Mouse (Mus musculus): ENCODE measurements around the gene Zfhx3.

Gene Zfhx3

DNA sequence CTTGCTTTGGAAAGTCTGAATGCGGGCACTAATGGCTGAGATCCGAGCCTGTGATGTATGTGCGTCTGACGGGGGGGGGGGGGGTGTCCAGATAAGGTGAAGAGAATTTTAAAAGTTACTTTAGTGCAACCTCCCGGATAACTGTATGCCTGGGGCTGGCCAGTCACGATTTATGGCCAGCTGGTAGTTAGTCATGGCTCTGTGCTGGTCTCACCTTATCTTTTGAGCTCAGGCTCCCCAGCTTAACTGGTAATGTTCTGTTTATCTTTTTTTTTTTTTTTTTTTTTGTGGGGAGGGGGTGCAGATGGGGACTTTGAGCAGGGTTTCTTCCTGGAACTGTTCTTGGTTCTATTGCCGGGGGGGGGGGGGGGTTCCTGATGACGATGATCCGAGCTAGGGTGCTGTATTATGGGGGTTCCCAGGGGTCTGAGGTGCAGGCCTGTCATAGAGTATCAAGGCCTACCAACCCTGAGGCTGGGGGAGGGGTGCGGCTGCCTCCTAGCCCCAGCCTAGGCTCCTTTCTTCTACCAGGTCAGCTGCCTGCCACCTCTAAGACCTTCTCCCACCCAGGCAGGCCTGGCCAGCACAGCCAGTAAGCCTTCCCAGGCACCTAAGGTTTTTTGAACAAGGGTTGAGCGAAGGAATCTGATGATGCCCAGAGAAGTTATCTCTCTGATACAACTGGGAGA is 782.5 kb downstream of the Zfhx3 start:
- no peak for DNase-seq

GRCm38 (mm10) chr8:108725631-108726030 is 783.2 kb downstream of the Zfhx3 start:
- no peak for DNase-seq

- no peak for DNase-seq
Observed at GRCm38 (mm10) chr8:108726541-108727241, 784.2 kb downstream of the Zfhx3 start.

DNA sequence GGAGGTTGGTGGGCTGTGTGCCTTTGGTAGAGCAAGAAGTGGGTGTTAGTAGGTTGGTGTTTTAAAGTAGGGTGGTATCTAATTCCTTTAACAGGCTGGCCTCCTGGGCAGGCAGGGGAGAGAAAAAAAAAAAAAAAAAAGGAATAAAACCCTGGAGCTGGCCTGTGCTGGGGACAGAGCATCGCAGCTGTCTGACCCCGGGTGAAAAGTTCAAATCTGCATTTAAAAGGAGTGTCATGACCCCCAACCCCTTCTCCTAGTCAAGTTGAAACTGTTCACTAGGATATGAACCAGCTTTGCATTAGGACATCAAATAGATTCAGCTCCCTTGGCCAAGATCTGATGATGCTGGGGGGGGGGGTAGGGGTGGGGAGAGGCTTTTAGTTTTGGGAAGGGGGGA is 786.7 kb downstream of the Zfhx3 start:
- DNase-seq: no peak

GRCm38 (mm10) chr8:108729667-108730329 is 787.4 kb downstream of the Zfhx3 start:
- DNase-seq: no peak

GRCm38 (mm10) chr8:108730907-108731440 is 788.5 kb downstream of the Zfhx3 start:
- DNase-seq: no peak

- DNase-seq: no peak
Observed at GRCm38 (mm10) chr8:108732500-108732899, 790.1 kb downstream of the Zfhx3 start.

- DNase-seq: no peak
Observed at GRCm38 (mm10) chr8:108733385-108733784, 790.9 kb downstream of the Zfhx3 start.

- DNase-seq: no peak
Observed at GRCm38 (mm10) chr8:108736442-108736841, 794.0 kb downstream of the Zfhx3 start.

GRCm38 (mm10) chr8:108738179-108738578 is 795.7 kb downstream of the Zfhx3 start:
- DNase-seq: no peak

- no peak for DNase-seq
Observed at GRCm38 (mm10) chr8:108739517-108739916, 797.1 kb downstream of the Zfhx3 start.

DNA sequence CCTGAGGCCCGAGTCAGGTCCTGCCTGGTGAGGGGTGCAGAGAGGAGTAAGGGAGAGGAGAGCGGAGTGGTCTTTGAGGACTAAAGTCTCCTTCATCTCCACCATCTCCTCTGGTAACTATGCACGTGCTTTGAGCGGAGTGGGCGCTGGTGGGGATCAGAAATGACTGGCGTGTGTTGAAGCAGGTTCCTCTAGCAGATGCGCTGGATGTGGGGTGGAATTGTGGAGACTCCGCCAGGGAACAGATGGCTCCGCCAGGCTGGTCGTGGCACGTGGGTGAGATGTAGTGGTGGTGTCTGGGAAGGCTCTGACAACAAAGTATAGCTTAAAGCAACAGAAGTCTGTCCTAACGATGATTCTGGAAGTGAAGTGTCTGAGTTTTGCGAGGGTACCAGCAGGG is 798.0 kb downstream of the Zfhx3 start:
- peak; percentile 91 for DNase-seq

- DNase-seq: no peak
Observed at GRCm38 (mm10) chr8:108741651-108742050, 799.2 kb downstream of the Zfhx3 start.

DNA sequence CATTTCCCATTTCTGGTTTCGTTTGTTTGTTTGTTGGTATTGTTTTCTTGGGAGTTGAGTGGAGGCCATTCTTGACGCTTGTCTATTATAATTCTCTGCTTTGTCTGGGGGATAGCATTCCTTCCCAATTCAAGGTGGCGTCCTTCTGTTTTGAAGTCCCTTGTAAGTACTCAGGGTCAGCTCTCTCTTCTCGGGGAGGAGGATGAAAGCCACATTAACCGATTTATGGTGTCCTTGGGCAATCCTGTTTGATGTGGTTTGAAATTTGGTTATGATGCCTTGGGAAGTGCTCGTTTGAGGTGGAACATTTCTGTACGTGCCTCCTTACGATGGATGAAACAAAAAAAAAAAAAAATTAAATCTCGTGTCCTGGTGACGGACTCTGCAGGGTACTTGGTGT is 800.0 kb downstream of the Zfhx3 start:
- no peak for DNase-seq

GRCm38 (mm10) chr8:108743238-108743637 is 800.8 kb downstream of the Zfhx3 start:
- peak; percentile 9 for DNase-seq

- DNase-seq: no peak
Observed at GRCm38 (mm10) chr8:108745551-108745950, 803.1 kb downstream of the Zfhx3 start.

GRCm38 (mm10) chr8:108748095-108748494 is 805.7 kb downstream of the Zfhx3 start:
- DNase-seq: no peak

DNA sequence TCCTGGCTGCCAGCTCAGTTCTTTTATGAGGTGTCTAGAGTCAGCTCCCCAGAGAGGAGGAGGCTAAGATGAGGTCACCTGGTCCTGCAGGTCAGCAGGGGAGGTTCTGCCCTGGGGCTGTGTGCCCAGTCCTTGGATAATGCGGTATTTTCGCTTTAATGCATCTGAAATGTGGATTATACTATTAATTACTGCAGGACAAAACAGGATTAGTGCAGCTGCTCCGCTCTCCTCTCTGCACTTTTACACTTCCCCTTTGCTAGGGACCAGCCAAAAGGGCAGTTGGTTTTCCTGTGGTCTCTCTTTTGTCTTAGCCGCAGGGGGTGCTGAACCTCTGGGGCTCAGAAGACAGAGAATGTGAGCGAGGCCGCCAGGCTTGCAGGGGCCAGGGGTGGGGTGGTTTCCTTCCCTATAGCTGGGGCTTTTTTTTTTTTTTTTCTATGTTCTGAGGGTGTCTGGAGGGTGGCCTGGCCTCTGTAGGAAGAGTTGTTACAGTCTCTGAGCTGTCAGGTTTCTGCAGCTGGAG is 806.5 kb downstream of the Zfhx3 start:
- DNase-seq: no peak

DNA sequence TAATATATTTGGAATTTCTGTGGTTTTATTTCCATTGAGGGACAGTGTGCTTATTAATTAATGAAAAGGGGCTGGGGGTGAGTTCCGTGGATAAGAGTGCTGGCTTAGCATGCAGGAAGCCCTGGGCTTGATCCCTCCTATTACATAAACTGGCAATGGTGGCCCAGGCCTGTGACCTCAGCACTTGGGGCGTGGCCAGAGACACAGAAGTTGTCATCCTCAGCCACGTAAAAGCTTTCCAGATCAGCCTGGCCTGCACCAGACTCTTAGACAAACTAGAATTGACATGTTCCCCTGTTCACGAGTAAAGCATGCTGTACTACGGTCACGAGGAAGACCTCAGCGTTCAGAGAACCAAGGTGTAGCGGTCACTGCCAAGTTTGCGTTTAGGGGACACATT is 808.4 kb downstream of the Zfhx3 start:
- no peak for DNase-seq

DNA sequence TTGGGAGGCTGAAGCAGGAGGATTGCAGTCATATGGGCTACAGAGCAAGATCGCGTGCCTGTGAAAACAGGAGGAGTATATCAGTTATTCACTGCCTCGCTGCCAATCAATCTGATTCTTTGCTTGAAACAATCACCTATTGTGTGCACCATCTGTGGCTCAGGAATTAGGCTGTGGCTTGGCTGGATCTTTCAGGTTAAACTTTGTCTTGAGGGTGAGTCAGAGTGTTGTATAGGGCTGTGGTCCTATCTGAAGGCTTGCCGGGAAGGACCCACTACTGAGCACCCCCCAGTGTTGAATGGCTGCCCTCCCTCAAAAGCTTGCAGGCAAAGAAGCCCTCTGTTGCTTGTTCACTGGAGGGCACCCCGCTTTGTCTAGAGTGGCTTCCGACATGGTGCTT is 812.1 kb downstream of the Zfhx3 start:
- DNase-seq: no peak

- peak; percentile 5 for DNase-seq
Observed at GRCm38 (mm10) chr8:108755400-108756325, 813.2 kb downstream of the Zfhx3 start.
